Mouse (Mus musculus) hindbrain, embryonic 14.5 days (tissue): ENCODE results near the gene Ppdpf. TPM values are rescaled to one million over a fixed set of nuclear protein-coding genes. Genes with fewer than 3 reads are reported as not detected.
A peak's percentile ranks its signal among the peaks of the same experiment; 100 is the strongest.

ENCODE experiments used
- ATAC-seq: fragments of 200-750 bp; cut with Nextera tagmentation; 2 replicates; pipeline ENCODE4 v1.8.0; 2017; ENCODE audit warnings: moderate number of reproducible peaks, mild to moderate bottlenecking, moderate TSS enrichment, moderate library complexity; ENCODE audit not compliant: low FRiP score
- DNase-seq: peaks from one replicate; pipeline ENCODE4 v3.0.0-alpha.2; 2015; ENCODE audit warnings: low spot score
- H3K27ac ChIP-seq: fragments of 300-500 bp; sonication (generic); 2 replicates; pipeline ENCODE4 v1.5.1; 2014; ENCODE audit warnings: mild to moderate bottlenecking, moderate library complexity
- H3K27me3 ChIP-seq: fragments of 300-500 bp; sonication (generic); 2 replicates; pipeline ENCODE4 v1.6.1; 2014; ENCODE audit warnings: mild to moderate bottlenecking, low read length, mixed read lengths; ENCODE audit not compliant: control insufficient read depth, insufficient read depth
- H3K36me3 ChIP-seq: fragments of 300-500 bp; sonication (generic); replicated peaks from 2 replicates; pipeline ENCODE4 v1.6.1; 2014; ENCODE audit not compliant: control insufficient read depth, insufficient read depth
- H3K4me1 ChIP-seq: fragments of 300-500 bp; sonication (generic); replicated peaks from 2 replicates; pipeline ENCODE4 v1.6.1; 2014; ENCODE audit warnings: antibody characterized with exemption, low read length, mixed read lengths; ENCODE audit not compliant: control insufficient read depth, insufficient read depth
- H3K4me2 ChIP-seq: fragments of 300-500 bp; sonication (generic); replicated peaks from 2 replicates; pipeline ENCODE4 v1.6.1; 2014; ENCODE audit warnings: mild to moderate bottlenecking, moderate library complexity
- H3K4me3 ChIP-seq: fragments of 300-500 bp; sonication (generic); replicated peaks from 2 replicates; pipeline ENCODE4 v1.5.1; 2014; ENCODE audit warnings: mild to moderate bottlenecking, low read length
- H3K9ac ChIP-seq: fragments of 300-500 bp; sonication (generic); 2 replicates; pipeline ENCODE4 v1.6.1; 2014
- H3K9me3 ChIP-seq: fragments of 300-500 bp; sonication (generic); 2 replicates; pipeline ENCODE4 v1.6.1; 2016; ENCODE audit warnings: low read length; ENCODE audit not compliant: control insufficient read depth
- WGBS: fragments of 180-500 bp; shearing (Covaris S2); extraction: QIAGEN DNeasy Blood & Tissue Kit; methylation state at CpG from one replicate; pipeline ENCODE4 v1.1.7; 2014; 5-methylcytosine and 5-hydroxymethylcytosine counted together
- polyA plus RNA-seq: library from polyadenylated mRNA; unstranded; fragments of >200 nt; fragmentation: Nextera tagmentation; extraction: Ambion mirVana; gene quantifications from 2 replicates; pipeline ENCODE4 v1.2.1, GENCODE M21; 2014

The Ppdpf gene
- polyA plus RNA-seq, 1 experiment from 2014 or later: 446 TPM

DNA sequence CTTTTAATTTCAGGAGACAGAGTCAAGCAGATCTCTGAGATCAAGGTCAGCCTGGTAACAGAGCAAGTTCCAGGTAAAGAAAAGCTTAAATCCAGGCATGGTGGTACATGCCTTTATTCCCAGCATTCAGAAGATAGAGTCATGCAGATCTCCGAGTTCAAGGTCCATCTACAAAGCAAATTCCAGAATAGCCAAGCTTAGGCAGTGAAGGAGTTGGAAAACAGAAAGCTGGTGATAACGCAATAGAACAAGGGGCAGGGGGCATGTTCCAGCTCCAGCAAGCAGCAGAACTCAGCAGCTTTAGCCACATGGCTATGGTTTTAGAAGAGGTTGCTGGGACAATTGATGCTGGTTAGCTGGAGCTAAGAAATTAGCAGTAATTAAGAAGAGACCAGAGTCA is 37.9 kb downstream of the Ppdpf start:
- DNase-seq (no peak), ATAC-seq (no peak)
- Histone ChIP-seq H3K36me3 (no peaks in the 10 kb centered on the region), H3K9ac (no peak overlapping the region), H3K27ac (no peak overlapping the region), H3K4me1 (peaks cover 7% of the 10 kb centered on the region; the same call in 1 of the 2 replicates), H3K4me2 (no peak overlapping the region), H3K27me3 (no peaks in the 10 kb centered on the region), H3K9me3 (no peaks in the 10 kb centered on the region), H3K4me3 (no peak overlapping the region)
- 97% methylated on average over 2 of the region's 2 CpGs for WGBS

GRCm38 (mm10) chr2:181227122-181227521 is 40.1 kb downstream of the Ppdpf start:
- WGBS: 88% methylated on average over 3 of the region's 3 CpGs
- H3K9ac ChIP-seq: no peak overlapping the region
- H3K36me3 ChIP-seq: no peaks in the 10 kb centered on the region
- ATAC-seq: no peak
- H3K27ac ChIP-seq: no peak overlapping the region
- no peak overlapping the region for H3K4me2 ChIP-seq
- DNase-seq: no peak
- no peak overlapping the region for H3K4me3 ChIP-seq
- no peaks in the 10 kb centered on the region for H3K27me3 ChIP-seq
- H3K9me3 ChIP-seq: no peaks in the 10 kb centered on the region
- H3K4me1 ChIP-seq: no peaks in the 10 kb centered on the region

- no peaks in the 10 kb centered on the region for H3K36me3 ChIP-seq
- no peak overlapping the region for H3K9ac ChIP-seq
- no peak overlapping the region for H3K4me3 ChIP-seq
- DNase-seq (no peak), ATAC-seq (no peak)
- no peak overlapping the region for H3K4me2 ChIP-seq
- H3K9me3 ChIP-seq: no peaks in the 10 kb centered on the region
- no peaks in the 10 kb centered on the region for H3K27me3 ChIP-seq
- no peak overlapping the region for H3K27ac ChIP-seq
- 83% methylated on average over 1 of the region's 1 CpGs for WGBS
- no peaks in the 10 kb centered on the region for H3K4me1 ChIP-seq
Observed at GRCm38 (mm10) chr2:181228335-181228734, 41.3 kb downstream of the Ppdpf start.

GRCm38 (mm10) chr2:181231171-181231570 is 44.1 kb downstream of the Ppdpf start:
- H3K4me1 ChIP-seq: no peaks in the 10 kb centered on the region
- DNase-seq: no peak
- H3K27me3 ChIP-seq: no peaks in the 10 kb centered on the region
- no peak overlapping the region for H3K4me3 ChIP-seq
- H3K4me2 ChIP-seq: no peak overlapping the region
- H3K36me3 ChIP-seq: no peaks in the 10 kb centered on the region
- no peak overlapping the region for H3K27ac ChIP-seq
- no peak overlapping the region for H3K9ac ChIP-seq
- H3K9me3 ChIP-seq: no peaks in the 10 kb centered on the region
- peak; percentile 31; the same call in 1 of the 2 replicates for ATAC-seq
- WGBS: 80% methylated on average over 19 of the region's 20 CpGs

DNA sequence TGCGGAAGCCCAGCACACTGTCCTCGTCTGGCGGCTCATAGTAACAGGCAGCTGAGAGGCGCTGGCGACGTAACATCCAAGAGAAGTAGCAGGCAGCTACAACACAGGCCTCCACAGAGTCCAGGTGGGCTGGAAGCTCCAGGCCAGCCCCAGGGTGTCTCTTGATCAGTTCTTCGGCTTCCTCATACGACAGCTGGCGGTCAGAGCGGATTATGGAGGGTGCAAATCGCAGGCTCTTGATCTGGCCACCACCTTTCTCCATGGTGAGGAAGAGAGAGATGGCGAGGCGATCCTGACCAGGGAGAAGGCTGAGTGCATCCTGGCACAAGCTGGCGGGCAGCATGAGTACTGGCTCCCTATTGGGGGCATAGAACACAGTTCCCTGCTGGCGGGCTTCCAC is 46.4 kb downstream of the Ppdpf start:
- Histone ChIP-seq H3K9ac (no peak overlapping the region), H3K27me3 (no peaks in the 10 kb centered on the region), H3K4me1 (no peaks in the 10 kb centered on the region), H3K9me3 (no peaks in the 10 kb centered on the region), H3K36me3 (no peaks in the 10 kb centered on the region), H3K4me3 (no peak overlapping the region), H3K27ac (no peak overlapping the region), H3K4me2 (no peak overlapping the region)
- 93% methylated on average over 15 of the region's 15 CpGs for WGBS
- DNase-seq (no peak), ATAC-seq (no peak)

GRCm38 (mm10) chr2:181234680-181235079 is 47.6 kb downstream of the Ppdpf start:
- Histone ChIP-seq H3K36me3 (no peaks in the 10 kb centered on the region), H3K4me1 (no peaks in the 10 kb centered on the region), H3K27me3 (no peaks in the 10 kb centered on the region), H3K4me2 (no peak overlapping the region), H3K27ac (no peak overlapping the region), H3K9me3 (no peaks in the 10 kb centered on the region), H3K4me3 (no peak overlapping the region), H3K9ac (no peak overlapping the region)
- WGBS: 91% methylated on average over 11 of the region's 11 CpGs
- ATAC-seq: no peak
- DNase-seq: no peak

DNA sequence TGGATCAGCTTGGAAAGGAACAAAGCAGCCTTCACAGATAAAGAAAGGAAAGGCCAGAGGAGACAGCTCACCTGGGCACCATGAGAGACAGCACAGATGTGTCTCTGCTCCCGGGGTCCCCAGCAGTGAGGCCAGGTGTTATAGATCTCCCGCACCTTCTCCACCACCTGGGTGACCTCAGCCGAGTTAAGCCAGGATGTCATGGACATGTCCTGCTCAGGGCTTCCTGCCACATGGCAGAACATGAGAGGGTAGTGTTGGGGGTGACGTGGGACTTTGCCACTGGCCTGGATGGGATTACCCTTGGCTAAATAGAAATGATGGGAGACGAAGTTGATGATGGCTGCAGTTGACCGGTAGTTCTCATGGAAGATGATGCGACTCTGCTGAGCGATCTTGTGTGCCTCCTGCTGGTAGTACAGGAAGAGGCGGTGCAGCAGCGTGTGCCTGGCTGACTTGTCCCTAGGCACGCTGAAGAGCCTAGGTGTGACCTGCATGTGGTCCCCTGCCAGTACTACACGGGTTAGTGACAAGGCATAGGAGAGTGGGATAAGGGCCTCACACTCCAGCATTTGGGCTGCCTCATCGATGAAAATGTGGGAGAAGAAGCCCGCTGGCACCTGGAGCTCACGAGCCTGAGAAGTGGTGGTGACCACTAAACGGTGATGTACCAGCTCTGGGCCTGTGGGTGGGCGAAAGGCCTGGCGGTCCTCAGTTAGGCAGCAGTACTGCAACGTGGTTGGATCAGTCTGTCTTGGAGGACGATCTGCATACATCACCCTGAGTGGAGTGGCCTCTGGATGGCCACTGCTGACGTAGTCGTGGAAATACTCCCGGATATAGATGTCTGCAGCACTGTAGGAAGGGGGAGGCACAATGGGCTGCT is 48.9 kb downstream of the Ppdpf start:
- no peak for ATAC-seq
- Histone ChIP-seq H3K36me3 (no peaks in the 10 kb centered on the region), H3K4me1 (no peaks in the 10 kb centered on the region)

DNA sequence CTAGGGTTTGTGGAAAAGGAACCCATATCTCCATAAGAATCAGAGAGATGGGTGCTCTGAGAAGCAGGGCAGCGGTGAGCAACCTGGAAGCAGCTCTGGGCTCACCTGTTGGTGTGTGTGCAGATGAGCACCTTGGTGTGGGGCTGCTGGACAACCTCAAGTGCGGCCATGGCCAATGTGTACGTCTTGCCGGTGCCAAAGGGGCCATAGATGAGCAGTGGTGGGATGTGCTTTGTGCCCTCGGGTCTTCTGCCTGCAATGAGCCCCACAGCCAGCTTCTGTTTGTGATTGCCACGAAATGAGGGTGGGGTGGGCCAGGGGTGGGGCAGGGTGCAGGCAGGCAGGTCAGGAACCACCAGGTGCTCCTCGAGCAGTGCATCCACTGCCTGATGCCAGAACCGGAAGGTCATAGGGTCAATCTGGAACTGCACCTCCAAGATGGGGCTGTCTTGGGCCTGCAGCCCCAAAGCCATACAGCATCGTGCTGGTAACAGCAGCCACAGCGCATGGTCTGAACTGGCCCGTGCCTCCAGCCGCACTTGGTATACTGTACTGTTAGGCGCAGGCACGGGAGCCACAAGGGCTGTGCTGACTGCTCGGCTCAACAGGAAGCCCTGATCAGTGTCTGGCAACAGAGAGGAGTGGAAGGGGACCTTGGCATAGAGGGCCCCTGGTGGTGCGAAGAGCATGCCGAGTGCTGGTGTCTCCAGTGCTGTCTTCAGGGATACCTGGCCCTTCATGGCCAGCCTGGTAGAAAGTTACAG is 50.4 kb downstream of the Ppdpf start:
- 91% methylated on average over 17 of the region's 17 CpGs for WGBS

More for the DNA sequence above, 48.9 kb downstream of the Ppdpf start:
- DNase-seq: no peak
- Histone ChIP-seq H3K4me2 (no peak overlapping the region), H3K27ac (no peak overlapping the region), H3K4me3 (no peak overlapping the region), H3K27me3 (no peaks in the 10 kb centered on the region), H3K9ac (no peak overlapping the region), H3K9me3 (no peaks in the 10 kb centered on the region)
- WGBS: 86% methylated on average over 23 of the region's 23 CpGs

GRCm38 (mm10) chr2:181238091-181238610 is 51.1 kb downstream of the Ppdpf start:
- ATAC-seq: no peak
- Histone ChIP-seq H3K9me3 (no peaks in the 10 kb centered on the region), H3K4me1 (no peaks in the 10 kb centered on the region; the same call in 1 of the 2 replicates), H3K9ac (no peak overlapping the region), H3K27ac (no peak overlapping the region), H3K36me3 (no peaks in the 10 kb centered on the region), H3K27me3 (no peaks in the 10 kb centered on the region), H3K4me2 (no peak overlapping the region), H3K4me3 (no peak overlapping the region)
- WGBS: 68% methylated on average over 10 of the region's 10 CpGs
- DNase-seq: no peak

More for the DNA sequence above, 50.4 kb downstream of the Ppdpf start:
- Histone ChIP-seq H3K4me2 (no peak overlapping the region), H3K4me1 (no peaks in the 10 kb centered on the region; the same call in 1 of the 2 replicates), H3K4me3 (no peak overlapping the region), H3K9me3 (no peaks in the 10 kb centered on the region), H3K9ac (no peak overlapping the region), H3K27me3 (no peaks in the 10 kb centered on the region), H3K27ac (no peak overlapping the region), H3K36me3 (no peaks in the 10 kb centered on the region)
- ATAC-seq (no peak), DNase-seq (no peak)
